21 mouse cellular contexts compared by ENCODE assay signal in the genomic region with DNA sequence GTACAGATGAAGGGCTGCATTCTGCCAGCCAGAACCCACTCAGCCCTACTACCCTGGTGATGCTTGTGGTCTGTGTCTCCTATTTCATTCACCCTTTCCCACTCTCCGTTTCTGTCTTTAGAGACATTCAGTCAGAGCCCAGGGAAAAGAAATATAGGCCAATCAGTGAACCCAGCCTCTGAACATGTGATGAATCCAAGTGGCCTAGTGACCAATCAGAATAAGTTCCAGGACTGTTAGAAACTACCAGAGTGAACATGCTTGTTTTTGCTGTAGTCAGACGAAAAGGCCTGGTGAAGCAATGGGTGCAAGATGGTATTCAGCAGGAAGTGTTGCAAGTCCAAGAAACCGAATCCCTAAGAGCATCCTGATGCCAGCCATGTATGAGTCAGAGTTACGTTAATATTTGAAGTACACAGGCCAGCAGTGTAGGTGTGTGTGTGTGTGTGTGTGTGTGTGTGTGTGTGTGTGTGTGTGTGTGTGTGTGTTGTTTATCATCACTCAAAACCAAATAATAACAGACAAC. TPM values are rescaled to one million over a fixed set of nuclear protein-coding genes. Genes with fewer than 3 reads are reported as not detected.
DNase-seq lines count a peak whose midpoint lies in the region; ATAC-seq and TF ChIP-seq lines count a peak whose summit lies in the region.
"Had no signal": no experiment of that assay in that cellular context is flagged by ENCODE, and none has a peak within 500 bp of the region (broad histone marks: within the 10 kb centered on the region; RNA-seq: fewer than 3 reads in every experiment).

No protein-coding gene starts in this region.

- no peaks in the 10 kb centered on the region for H3K36me3 ChIP-seq in C2C12 (ENCODE audit: control insufficient read depth, insufficient read depth)
- no peaks in the 10 kb centered on the region for H3K36me3 ChIP-seq in myocyte (ENCODE audit: control insufficient read depth, insufficient read depth)
- H3K36me3 ChIP-seq: embryonic facial prominence, embryonic 10.5 days; embryonic facial prominence, embryonic 12.5 days had no signal

- TF ChIP-seq CTCF in C2C12 (IDR thresholded peaks at IDR 0.05; ENCODE audit: control insufficient read depth, insufficient read depth, insufficient read length): no peak

- H3K27me3 ChIP-seq in C2C12 (ENCODE audit: control insufficient read depth, insufficient read depth, insufficient read length) (peaks cover 3% of the 10 kb centered on the region), myocyte (ENCODE audit: control insufficient read depth, insufficient read depth, insufficient read length) (no peaks in the 10 kb centered on the region)
- H3K27me3 ChIP-seq: embryonic facial prominence, embryonic 12.5 days; Patski had no signal

- ATAC-seq in inflammation-experienced regulatory T-cells, adult 6 months: no peak
- ATAC-seq: activated CD4-positive, CD25-positive, alpha-beta regulatory T cell, adult 4 months; forebrain, embryonic 14.5 days; forebrain, embryonic 16.5 days; Patski had no signal

- H3K4me3 ChIP-seq in C2C12 (ENCODE audit: insufficient read depth, poor library complexity, severe bottlenecking) (no peak overlapping the region), myocyte (no peak overlapping the region)
- H3K4me3 ChIP-seq: embryonic facial prominence, embryonic 10.5 days; embryonic facial prominence, embryonic 12.5 days had no signal

- DNase-seq in 3T3-L1 (ENCODE audit: low read depth, low spot score): peak; percentile 18
- no peak for DNase-seq in spleen, adult 12 weeks (ENCODE audit: low spot score)
- no peak for DNase-seq in thymus, postnatal 36 days
- DNase-seq: adrenal gland, adult 8-10 months; adrenal gland, postnatal 25 days; B cell, adult 2 months; cerebellum, adult 11 months; cerebellum, adult 18-20 months; cerebellum, adult 8-10 months; cerebellum, adult 9-11 months; cerebellum, postnatal 14 days; cerebellum, postnatal 36 days had no signal

- H3K79me2 ChIP-seq in C2C12 (ENCODE audit: control insufficient read depth, insufficient read depth): no peaks in the 10 kb centered on the region
- H3K79me2 ChIP-seq in myocyte (ENCODE audit: control insufficient read depth, insufficient read depth): no peaks in the 10 kb centered on the region

- no peak for TF ChIP-seq POLR2A in myocyte (IDR thresholded peaks at IDR 0.05; ENCODE audit: insufficient read length, low read depth)

- no peaks in the 10 kb centered on the region for H3K79me3 ChIP-seq in C2C12 (ENCODE audit: low read depth)

- H3ac ChIP-seq in C2C12 (ENCODE audit: control insufficient read depth, insufficient read length, low read depth) (no peak overlapping the region), myocyte (ENCODE audit: control insufficient read depth, insufficient read length) (no peak overlapping the region)

- no peak overlapping the region for H3K4me2 ChIP-seq in myocyte (ENCODE audit: low read depth)
- H3K4me2 ChIP-seq: embryonic facial prominence, embryonic 12.5 days had no signal

TF ChIP-seq in C2C12, 6 proteins besides CTCF, POLR2A, EP300 and RAD21:
- TF ChIP-seq MYOD1 (IDR thresholded peaks at IDR 0.05; ENCODE audit: control insufficient read depth, insufficient read length, low read depth) (no peak), USF1 (IDR thresholded peaks at IDR 0.05; ENCODE audit: low read depth) (peak; percentile 62), CEBPB (IDR thresholded peaks at IDR 0.05; ENCODE audit: low read depth) (peak; percentile 55), FOSL1 (IDR thresholded peaks at IDR 0.05; ENCODE audit: insufficient read depth, low read length, poor library complexity, severe bottlenecking) (no peak)
TF ChIP-seq in C2C12: peak in this region for 2.

TF ChIP-seq in myocyte, 11 proteins besides CTCF, POLR2A, EP300 and RAD21:
- TF ChIP-seq CEBPB (IDR thresholded peaks at IDR 0.05; ENCODE audit: insufficient read depth, poor library complexity, severe bottlenecking): peak; percentile 88
- TF ChIP-seq USF1 (IDR thresholded peaks at IDR 0.05; ENCODE audit: low read depth): peak; percentile 61
- TF ChIP-seq SRF (IDR thresholded peaks at IDR 0.05; ENCODE audit: control insufficient read depth, insufficient read length, low read depth): no peak

RNA-seq across cellular contexts. Expression of gene Ephb1, which starts 26.8 kb away (rescaled TPM):
- 0.02 TPM for polyA plus RNA-seq in C2C12 (2012; fragmentation: generic; extraction: Trizol)
- 2.5 TPM for polyA plus RNA-seq in myocyte (2012; fragmentation: generic; extraction: Trizol)
- not detected for polyA plus RNA-seq in inflammation-experienced regulatory T-cells, adult 6 months (2017; shearing (Covaris generic))
- polyA plus RNA-seq: activated CD4-positive, CD25-positive, alpha-beta regulatory T cell, adult 4 months had no signal
